Mouse (Mus musculus) thymus, postnatal 4 days (tissue): ENCODE measurements around the gene Nkd1.

Experiments
- DNase-seq: peaks from one replicate; pipeline ENCODE4 v3.0.0; 2021

Nkd1 gene

GRCm38 (mm10) chr8:88577666-88578065 is 56.5 kb downstream of the Nkd1 start:
- no peak for DNase-seq

- no peak for DNase-seq
Measured at GRCm38 (mm10) chr8:88578413-88579175, 57.4 kb downstream of the Nkd1 start.

- no peak for DNase-seq
Measured at GRCm38 (mm10) chr8:88579246-88579645, 58.1 kb downstream of the Nkd1 start.

GRCm38 (mm10) chr8:88579668-88580330 is 58.6 kb downstream of the Nkd1 start:
- DNase-seq: no peak

GRCm38 (mm10) chr8:88580785-88581184 is 59.6 kb downstream of the Nkd1 start:
- DNase-seq: no peak

- DNase-seq: no peak
Measured at GRCm38 (mm10) chr8:88583863-88584262, 62.7 kb downstream of the Nkd1 start.

GRCm38 (mm10) chr8:88588205-88588889 is 67.2 kb downstream of the Nkd1 start:
- DNase-seq: no peak

- no peak for DNase-seq
Measured at GRCm38 (mm10) chr8:88590226-88590625, 69.1 kb downstream of the Nkd1 start.

- no peak for DNase-seq
Measured at GRCm38 (mm10) chr8:88593947-88594346, 72.8 kb downstream of the Nkd1 start.

GRCm38 (mm10) chr8:88596042-88596441 is 74.9 kb downstream of the Nkd1 start:
- DNase-seq: no peak

GRCm38 (mm10) chr8:88598578-88598977 is 77.4 kb downstream of the Nkd1 start:
- DNase-seq: no peak

- DNase-seq: no peak
Measured at GRCm38 (mm10) chr8:88599491-88599890, 78.3 kb downstream of the Nkd1 start.

- DNase-seq: no peak
Measured at GRCm38 (mm10) chr8:88603446-88603989, 82.4 kb downstream of the Nkd1 start.

- DNase-seq: peak; percentile 83
Measured at GRCm38 (mm10) chr8:88604065-88605038, 83.2 kb downstream of the Nkd1 start.

- DNase-seq: no peak
Measured at GRCm38 (mm10) chr8:88605361-88606040, 84.3 kb downstream of the Nkd1 start.

- no peak for DNase-seq
Measured at GRCm38 (mm10) chr8:88609036-88609435, 87.9 kb downstream of the Nkd1 start.

GRCm38 (mm10) chr8:88610271-88610670 is 89.1 kb downstream of the Nkd1 start:
- no peak for DNase-seq

- no peak for DNase-seq
Measured at GRCm38 (mm10) chr8:88614981-88615380, 93.8 kb downstream of the Nkd1 start.

- no peak for DNase-seq
Measured at GRCm38 (mm10) chr8:88618612-88619011, 97.5 kb downstream of the Nkd1 start.

GRCm38 (mm10) chr8:88619513-88619912 is 98.4 kb downstream of the Nkd1 start:
- DNase-seq: peak; percentile 72

GRCm38 (mm10) chr8:88620931-88621330 is 99.8 kb downstream of the Nkd1 start:
- DNase-seq: no peak

- DNase-seq: peak; percentile 84
Measured at GRCm38 (mm10) chr8:88621408-88621807, 100.3 kb downstream of the Nkd1 start.
